Mouse (Mus musculus) B cell, adult 2 months (primary cell): ENCODE results near the gene Sox13.

Experiments used
- DNase-seq, 2 experiments: peaks; one replicate each; pipeline ENCODE4 v3.0.0; 2022

Gene Sox13

GRCm38 (mm10) chr1:133397483-133398237, 26.5 kb downstream of the Sox13 start:
- DNase-seq, result no peak

- DNase-seq, result no peak
These were observed 27.1 kb downstream of the Sox13 start for GRCm38 (mm10) chr1:133397094-133397482.

DNA sequence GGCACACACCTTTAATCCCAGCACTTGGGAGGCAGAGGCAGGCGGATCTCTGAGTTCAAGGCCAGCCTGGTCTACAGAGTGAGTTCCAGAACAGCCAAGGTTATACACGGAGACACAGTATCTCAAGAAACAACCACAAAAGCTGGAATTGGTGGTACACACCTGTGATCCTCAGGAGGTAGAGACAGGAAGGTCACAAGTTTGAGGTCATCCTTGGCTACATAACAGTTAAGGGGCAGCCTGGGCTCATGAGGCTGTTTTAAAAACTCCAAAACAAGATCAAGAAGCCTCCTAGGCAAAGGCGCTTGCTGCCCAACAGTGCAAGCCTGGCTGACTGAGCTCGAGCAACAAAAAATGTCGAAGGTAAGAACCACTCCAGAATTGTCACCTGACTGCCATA, 27.5 kb downstream of the Sox13 start:
- no peak for DNase-seq

- DNase-seq, result no peak
These were observed 29.5 kb downstream of the Sox13 start for GRCm38 (mm10) chr1:133394702-133395101.

DNA sequence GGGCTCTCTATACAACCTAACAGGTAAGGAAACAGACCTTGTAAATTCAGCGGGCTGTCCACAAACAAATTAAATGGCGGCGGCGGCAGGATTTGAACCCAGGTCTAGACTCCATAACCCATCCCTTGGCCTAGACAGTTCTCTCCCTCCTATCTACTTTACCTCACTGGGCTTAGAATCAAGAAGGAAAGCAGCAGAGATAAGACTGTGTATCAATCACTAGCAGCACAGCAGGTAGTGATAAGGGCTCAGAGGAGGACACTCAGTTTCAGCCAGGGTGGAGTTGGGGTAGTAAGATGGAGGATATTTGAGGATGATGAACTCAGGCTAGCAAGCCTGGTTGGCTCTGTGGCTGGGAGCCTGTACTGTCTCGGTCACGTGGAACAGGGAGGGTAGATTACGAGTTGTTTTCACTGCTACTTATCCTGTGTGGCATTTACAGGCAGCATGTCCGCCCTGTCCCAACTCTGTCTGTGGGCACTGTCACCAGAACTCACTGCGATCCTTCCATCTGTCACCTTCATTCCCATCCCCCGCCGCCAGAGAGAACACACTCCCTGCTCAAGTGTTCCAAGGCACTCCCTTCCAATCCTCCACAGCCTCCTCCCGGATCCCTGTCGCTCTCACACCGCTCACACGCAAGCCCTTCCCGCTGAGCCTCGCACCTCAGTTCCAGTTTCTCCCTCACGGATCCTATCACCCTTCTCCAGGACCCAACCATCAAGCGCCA, 36.5 kb downstream of the Sox13 start:
- no peak for DNase-seq

GRCm38 (mm10) chr1:133386209-133386608, 38.0 kb downstream of the Sox13 start:
- no peak for DNase-seq

DNA sequence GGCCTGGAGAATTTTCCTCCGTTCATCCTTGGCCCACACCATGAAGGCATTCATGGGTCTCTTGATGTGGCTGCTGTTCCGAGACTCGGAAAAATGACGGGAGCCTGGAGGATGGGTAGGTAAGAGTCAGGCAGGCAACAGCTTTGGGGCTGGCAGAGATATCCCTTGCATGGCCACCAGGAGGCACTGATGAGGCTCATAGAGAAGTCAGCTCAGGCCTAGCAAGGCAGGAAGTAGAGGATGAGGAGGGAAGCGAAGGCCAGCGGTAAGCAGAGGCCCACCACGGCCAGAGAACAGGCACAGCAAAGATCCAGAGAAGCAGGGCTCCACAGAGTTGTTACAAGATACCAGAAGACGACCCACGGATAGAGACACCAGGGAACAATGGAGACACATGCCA, 38.7 kb downstream of the Sox13 start:
- DNase-seq, result peak; percentile 73 to 79

DNA sequence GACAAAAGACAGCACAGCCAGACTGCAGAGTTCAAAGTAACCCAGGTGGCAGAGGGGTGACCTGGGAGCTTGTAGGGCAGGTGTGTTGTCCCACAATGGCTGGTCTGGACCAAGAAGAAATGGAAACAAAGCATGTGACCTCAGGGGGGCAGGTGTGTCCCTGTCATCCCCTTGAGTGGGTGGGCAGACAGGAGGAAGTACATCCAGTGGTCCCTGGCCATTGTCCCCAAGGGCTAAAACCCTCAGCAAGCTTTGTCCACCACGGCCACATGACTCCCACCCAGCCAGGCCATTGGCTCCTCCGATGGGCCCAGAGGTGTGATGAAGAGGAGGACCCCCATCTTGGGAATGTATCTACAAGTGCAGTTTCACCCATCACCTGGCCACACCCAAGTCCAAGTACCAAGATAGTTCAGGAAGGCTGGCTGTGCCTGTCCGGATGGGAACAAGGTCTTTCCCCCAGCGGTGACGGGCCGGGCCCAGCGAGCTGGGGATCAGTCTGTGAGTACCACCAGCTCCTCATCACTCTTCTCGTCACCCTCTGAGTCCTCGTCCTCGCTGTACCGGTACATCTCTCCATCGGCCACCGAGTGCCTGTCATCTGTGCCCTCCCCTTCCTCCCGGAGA, 40.9 kb downstream of the Sox13 start:
- no peak for DNase-seq

GRCm38 (mm10) chr1:133382552-133383155, 41.5 kb downstream of the Sox13 start:
- DNase-seq, result no peak

- DNase-seq, result peak; percentile 35 to 43
These were observed 42.2 kb downstream of the Sox13 start for GRCm38 (mm10) chr1:133382008-133382407.

DNA sequence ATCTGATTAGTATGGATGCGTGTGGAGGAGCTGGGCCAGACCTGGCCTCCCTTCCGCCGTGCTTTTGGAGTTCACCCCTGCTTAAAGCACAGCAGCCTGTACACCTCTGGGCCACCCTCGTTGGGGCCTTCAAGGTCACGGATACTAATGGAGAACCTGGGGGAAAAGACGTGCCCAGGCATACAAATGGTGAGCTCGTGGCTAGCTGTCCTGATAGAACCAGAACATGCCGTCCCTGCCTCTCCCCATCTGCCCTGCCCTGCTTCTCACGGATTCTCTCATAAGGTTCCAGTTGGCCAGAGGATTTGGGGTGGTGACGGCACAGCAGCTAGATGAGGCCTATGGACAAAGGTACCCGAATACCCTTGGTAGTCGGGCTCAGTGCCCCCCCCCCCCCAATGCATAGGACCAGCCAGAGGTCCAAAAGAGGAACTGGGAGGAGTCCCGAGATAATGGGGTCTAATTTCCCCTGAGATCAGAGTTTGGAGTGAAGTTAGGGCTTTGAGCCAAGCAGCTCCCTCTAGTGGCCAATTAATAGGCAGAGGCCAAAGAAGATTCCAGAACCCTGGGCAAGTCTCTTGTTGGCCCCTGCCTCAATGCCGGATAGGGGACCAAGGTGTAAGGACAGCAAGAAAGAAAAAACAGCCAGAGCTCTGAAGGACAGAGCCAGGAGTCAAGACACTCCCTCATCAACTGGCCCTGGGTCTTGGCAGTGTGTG, 43.7 kb downstream of the Sox13 start:
- DNase-seq, result peak; percentile 49 to 52

- no peak for DNase-seq
These were observed 44.2 kb downstream of the Sox13 start for GRCm38 (mm10) chr1:133379986-133380320.

DNA sequence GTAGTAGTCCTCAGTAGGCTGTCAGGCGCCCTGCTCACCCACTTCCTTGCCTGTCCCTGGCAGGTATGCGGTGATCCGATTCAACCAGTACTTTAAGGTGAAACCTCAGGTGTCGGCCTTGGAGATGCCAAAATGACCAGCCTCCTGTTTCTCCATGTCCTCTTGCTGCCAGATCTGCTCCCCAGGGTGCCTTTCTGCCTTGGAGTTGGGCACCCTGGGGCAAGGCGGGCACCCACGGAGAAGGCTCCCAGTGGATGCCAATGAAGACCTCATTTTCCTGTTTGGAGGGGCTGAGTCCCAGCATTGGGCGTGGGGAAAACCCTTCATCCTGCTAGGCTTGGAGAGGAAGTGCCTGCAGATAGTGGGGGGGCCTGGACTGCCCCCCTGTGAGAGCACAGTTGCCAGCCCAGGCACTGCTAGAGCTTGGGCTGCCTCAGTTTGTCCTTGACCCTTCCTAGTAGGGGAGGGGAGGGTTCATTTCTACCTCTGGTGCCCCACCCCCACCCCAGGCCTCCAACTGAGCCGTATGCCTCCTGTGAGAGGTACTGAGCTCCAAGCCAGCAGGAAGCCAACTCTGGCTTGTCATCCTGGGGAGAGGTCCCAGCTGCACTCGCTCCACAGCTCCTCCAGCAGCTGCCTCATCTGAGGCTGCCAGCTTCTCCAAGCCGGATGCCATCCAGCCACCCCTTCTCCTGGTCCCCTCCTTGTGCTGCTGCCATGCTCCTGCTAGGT, 44.8 kb downstream of the Sox13 start:
- no peak for DNase-seq

DNA sequence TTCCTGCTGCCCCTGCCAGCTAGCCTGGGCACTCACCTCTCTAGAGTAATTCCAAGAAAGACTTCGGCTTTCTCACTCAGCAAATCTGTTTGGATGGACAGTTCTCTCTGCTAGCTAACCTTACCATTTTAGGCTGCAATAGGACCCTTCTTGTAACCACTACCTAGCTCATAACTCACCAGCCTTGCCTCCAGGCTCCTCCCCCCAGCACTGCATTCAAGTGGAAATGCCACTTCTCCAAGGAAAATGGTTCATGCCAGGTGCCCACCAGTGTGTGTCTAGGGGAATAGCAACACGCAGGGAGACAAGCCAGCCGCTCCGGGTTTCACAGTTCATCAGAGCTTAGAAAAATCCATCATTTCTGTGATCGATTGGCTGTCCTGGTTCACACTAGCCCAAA, 46.6 kb downstream of the Sox13 start:
- DNase-seq, result no peak

DNA sequence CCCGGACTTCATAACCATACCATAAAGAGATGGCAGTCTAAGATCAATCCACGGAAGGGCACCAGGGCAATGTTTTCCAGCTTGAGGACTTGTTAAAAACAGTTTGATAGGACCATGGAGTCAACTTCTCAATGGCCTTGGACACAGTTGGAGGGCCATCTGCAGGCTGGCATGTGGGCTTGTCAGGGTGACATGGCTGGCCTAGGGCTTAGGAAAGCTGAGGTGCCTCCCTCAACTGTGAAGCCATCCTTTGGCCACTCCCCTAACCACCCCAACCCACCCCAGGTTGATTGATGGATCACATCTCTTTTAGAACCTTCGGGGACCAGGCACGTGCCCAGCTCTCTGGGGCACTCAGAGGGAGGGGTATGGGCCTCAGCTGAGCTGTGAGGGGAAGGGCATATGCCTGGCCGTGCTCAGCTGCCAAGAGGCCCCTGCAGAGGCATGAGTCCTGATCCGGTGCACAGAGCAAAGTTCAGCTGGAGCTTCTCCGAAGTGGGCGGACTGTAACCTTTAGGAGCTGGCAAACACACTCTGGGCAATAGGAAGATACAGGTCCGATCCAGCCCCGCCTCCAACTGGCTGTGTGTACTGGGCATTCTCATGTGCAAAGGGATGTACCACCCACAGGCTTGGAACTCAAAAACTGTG, 48.4 kb downstream of the Sox13 start:
- no peak for DNase-seq

DNA sequence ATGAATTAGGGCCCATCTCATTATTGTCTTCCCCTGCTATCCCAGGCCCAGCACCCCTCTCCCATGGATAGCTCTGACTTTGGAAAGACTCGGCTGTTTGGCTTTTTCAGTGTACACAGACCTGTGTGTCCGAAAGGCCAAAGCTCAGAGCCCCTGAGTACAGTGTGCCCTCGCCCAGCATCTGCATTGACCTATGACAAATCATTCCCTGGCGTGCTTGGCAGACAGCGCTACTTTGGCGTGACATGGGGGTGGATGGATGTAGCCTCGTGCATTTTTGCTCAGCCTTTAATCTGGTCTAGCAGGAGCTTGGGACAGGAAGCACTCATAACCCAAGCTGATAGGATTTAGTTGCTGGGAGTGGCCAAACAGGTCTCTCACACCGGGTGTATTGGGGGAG, 52.1 kb downstream of the Sox13 start:
- DNase-seq, result no peak

- no peak for DNase-seq
These were observed 52.7 kb downstream of the Sox13 start for GRCm38 (mm10) chr1:133371431-133371830.

GRCm38 (mm10) chr1:133370352-133370751, 53.8 kb downstream of the Sox13 start:
- DNase-seq, result no peak

DNA sequence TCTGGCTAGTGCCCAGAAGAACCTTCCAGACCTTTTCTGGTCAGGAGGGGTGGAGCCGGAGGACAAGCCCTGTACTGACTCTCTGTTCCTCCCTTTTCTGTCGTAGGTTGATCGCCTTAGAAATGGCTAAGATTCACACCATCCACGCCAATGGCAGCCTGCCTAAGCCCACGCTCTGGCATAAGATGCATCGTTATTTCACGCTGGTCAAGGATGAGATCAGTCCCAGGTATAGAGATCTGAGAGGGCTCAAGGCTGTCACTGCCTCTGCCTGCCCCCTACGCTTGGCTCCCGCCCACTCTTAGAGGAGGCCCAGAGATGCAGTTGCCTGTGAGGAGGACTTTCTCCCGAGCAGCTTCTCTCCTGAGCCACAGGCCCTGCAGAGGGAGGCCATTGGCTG, 55.5 kb downstream of the Sox13 start:
- DNase-seq, result no peak

- no peak for DNase-seq
These were observed 56.3 kb downstream of the Sox13 start for GRCm38 (mm10) chr1:133367606-133368488.
